Mouse (Mus musculus): ENCODE measurements around the gene Fam229a. TPM values are rescaled to one million over a fixed set of nuclear protein-coding genes. Genes with fewer than 3 reads are reported as not detected.
A peak's percentile ranks its signal among the peaks of the same experiment; 100 is the strongest.

The Fam229a gene
- polyA plus RNA-seq, 1 experiment from 2014 or later: not detected

- ATAC-seq (replicated peaks; ENCODE audit: low FRiP score) (no peak), DNase-seq (ENCODE audit: low spot score) (peak; percentile 62)
- Histone ChIP-seq H3K4me3 (ENCODE audit: low read depth, low read length) (no peak overlapping the region), H3K27me3 (ENCODE audit: control insufficient read depth, insufficient read depth, low read length) (no peaks in the 10 kb centered on the region; the same call in 1 of the 2 replicates), H3K4me2 (ENCODE audit: low read depth, low read length, severe bottlenecking) (no peak overlapping the region), H3K9me3 (ENCODE audit: control insufficient read depth, low read length) (no peaks in the 10 kb centered on the region), H3K27ac (ENCODE audit: low read depth, low read length) (no peak overlapping the region), H3K9ac (ENCODE audit: low read length) (peak overlapping the region; percentile 20; the same call in 1 of the 2 replicates), H3K36me3 (ENCODE audit: control insufficient read depth, insufficient read depth, low read length) (0 out of 2 replicates have a peak, but pooled peaks cover 3% of the 10 kb centered on the region), H3K4me1 (replicated peaks; ENCODE audit: control insufficient read depth, insufficient read depth, low read length) (peaks cover 19% of the 10 kb centered on the region)
- 16% methylated on average over 6 of the region's 6 CpGs for WGBS
Observed at GRCm38 (mm10) chr4:129511413-129512096, 20.6 kb downstream of the Fam229a start.

- Histone ChIP-seq H3K4me1 (replicated peaks; ENCODE audit: control insufficient read depth, insufficient read depth, low read length) (peaks cover 21% of the 10 kb centered on the region), H3K27ac (ENCODE audit: low read depth, low read length) (peak within 1 kb of the TSS; percentile 96), H3K27me3 (ENCODE audit: control insufficient read depth, insufficient read depth, low read length) (no peaks in the 10 kb centered on the region; the same call in 1 of the 2 replicates), H3K36me3 (ENCODE audit: control insufficient read depth, insufficient read depth, low read length) (peaks cover 3% of the 10 kb centered on the region; the same call in 1 of the 2 replicates), H3K4me2 (ENCODE audit: low read depth, low read length, severe bottlenecking) (peak within 1 kb of the TSS; percentile 75), H3K4me3 (ENCODE audit: low read depth, low read length) (peak within 1 kb of the TSS; percentile 100), H3K9me3 (ENCODE audit: control insufficient read depth, low read length) (no peaks in the 10 kb centered on the region), H3K9ac (ENCODE audit: low read length) (peak within 1 kb of the TSS; percentile 100)
- WGBS: 5% methylated on average over 45 of the region's 47 CpGs
- peak; percentile 90 for ATAC-seq (replicated peaks; ENCODE audit: low FRiP score)
- DNase-seq (ENCODE audit: low spot score): peak; percentile 97
Observed at GRCm38 (mm10) chr4:129513086-129513767, 22.2 kb downstream of the Fam229a start, which contains the start of gene Marcksl1. Marcksl1 (plus strand) TSS chr4:129513581.

GRCm38 (mm10) chr4:129513891-129514290 is 22.9 kb downstream of the Fam229a start:
- ATAC-seq (replicated peaks; ENCODE audit: low FRiP score) (peak; percentile 47), DNase-seq (ENCODE audit: low spot score) (no peak)
- peak overlapping the region; percentile 96 for H3K27ac ChIP-seq (ENCODE audit: low read depth, low read length)
- H3K27me3 ChIP-seq (ENCODE audit: control insufficient read depth, insufficient read depth, low read length): no peaks in the 10 kb centered on the region; the same call in 1 of the 2 replicates
- peak overlapping the region; percentile 100 for H3K9ac ChIP-seq (ENCODE audit: low read length)
- H3K9me3 ChIP-seq (ENCODE audit: control insufficient read depth, low read length): no peaks in the 10 kb centered on the region
- peak overlapping the region; percentile 100 for H3K4me3 ChIP-seq (ENCODE audit: low read depth, low read length)
- peaks cover 6% of the 10 kb centered on the region; the same call in 1 of the 2 replicates for H3K36me3 ChIP-seq (ENCODE audit: control insufficient read depth, insufficient read depth, low read length)
- peak overlapping the region; percentile 75 for H3K4me2 ChIP-seq (ENCODE audit: low read depth, low read length, severe bottlenecking)
- H3K4me1 ChIP-seq (replicated peaks; ENCODE audit: control insufficient read depth, insufficient read depth, low read length): peaks cover 21% of the 10 kb centered on the region
- WGBS: 0% methylated on average over 8 of the region's 57 CpGs

- H3K4me2 ChIP-seq (ENCODE audit: low read depth, low read length, severe bottlenecking): peak overlapping the region; percentile 75
- ATAC-seq (replicated peaks; ENCODE audit: low FRiP score): peak; percentile 48
- H3K36me3 ChIP-seq (ENCODE audit: control insufficient read depth, insufficient read depth, low read length): peaks cover 6% of the 10 kb centered on the region; the same call in 1 of the 2 replicates
- no peaks in the 10 kb centered on the region; the same call in 1 of the 2 replicates for H3K27me3 ChIP-seq (ENCODE audit: control insufficient read depth, insufficient read depth, low read length)
- WGBS: under 1% methylated on average over 33 of the region's 35 CpGs
- H3K9ac ChIP-seq (ENCODE audit: low read length): peak overlapping the region; percentile 100
- H3K9me3 ChIP-seq (ENCODE audit: control insufficient read depth, low read length): no peaks in the 10 kb centered on the region
- peaks cover 21% of the 10 kb centered on the region for H3K4me1 ChIP-seq (replicated peaks; ENCODE audit: control insufficient read depth, insufficient read depth, low read length)
- peak overlapping the region; percentile 96 for H3K27ac ChIP-seq (ENCODE audit: low read depth, low read length)
- DNase-seq (ENCODE audit: low spot score): peak; percentile 89
- peak overlapping the region; percentile 100 for H3K4me3 ChIP-seq (ENCODE audit: low read depth, low read length)
Observed at GRCm38 (mm10) chr4:129514300-129514898, 23.4 kb downstream of the Fam229a start.

- Histone ChIP-seq H3K9ac (ENCODE audit: low read length) (no peak overlapping the region), H3K27me3 (ENCODE audit: control insufficient read depth, insufficient read depth, low read length) (no peaks in the 10 kb centered on the region), H3K9me3 (ENCODE audit: control insufficient read depth, low read length) (no peaks in the 10 kb centered on the region), H3K36me3 (ENCODE audit: control insufficient read depth, insufficient read depth, low read length) (peaks cover 10% of the 10 kb centered on the region; the same call in 1 of the 2 replicates), H3K4me3 (ENCODE audit: low read depth, low read length) (no peak overlapping the region), H3K4me1 (replicated peaks; ENCODE audit: control insufficient read depth, insufficient read depth, low read length) (peaks cover 10% of the 10 kb centered on the region), H3K4me2 (ENCODE audit: low read depth, low read length, severe bottlenecking) (no peak overlapping the region), H3K27ac (ENCODE audit: low read depth, low read length) (peak overlapping the region; percentile 12; the same call in 1 of the 2 replicates)
- no peak for DNase-seq (ENCODE audit: low spot score)
- ATAC-seq (replicated peaks; ENCODE audit: low FRiP score): no peak
- WGBS: 57% methylated on average over 2 of the region's 2 CpGs
Observed at GRCm38 (mm10) chr4:129516925-129517324, 25.9 kb downstream of the Fam229a start.

GRCm38 (mm10) chr4:129518519-129518918 is 27.5 kb downstream of the Fam229a start:
- peaks cover 16% of the 10 kb centered on the region for H3K36me3 ChIP-seq (ENCODE audit: control insufficient read depth, insufficient read depth, low read length)
- WGBS: 98% methylated on average over 8 of the region's 8 CpGs
- H3K27me3 ChIP-seq (ENCODE audit: control insufficient read depth, insufficient read depth, low read length): no peaks in the 10 kb centered on the region
- no peak for ATAC-seq (replicated peaks; ENCODE audit: low FRiP score)
- H3K9me3 ChIP-seq (ENCODE audit: control insufficient read depth, low read length): no peaks in the 10 kb centered on the region
- H3K4me1 ChIP-seq (replicated peaks; ENCODE audit: control insufficient read depth, insufficient read depth, low read length): 0 out of 2 replicates have a peak, but pooled peaks cover 5% of the 10 kb centered on the region
- no peak overlapping the region for H3K9ac ChIP-seq (ENCODE audit: low read length)
- no peak overlapping the region for H3K4me2 ChIP-seq (ENCODE audit: low read depth, low read length, severe bottlenecking)
- H3K27ac ChIP-seq (ENCODE audit: low read depth, low read length): no peak overlapping the region
- no peak overlapping the region for H3K4me3 ChIP-seq (ENCODE audit: low read depth, low read length)
- DNase-seq (ENCODE audit: low spot score): no peak

GRCm38 (mm10) chr4:129525338-129525737 is 34.3 kb downstream of the Fam229a start:
- WGBS: 90% methylated on average over 5 of the region's 5 CpGs
- no peak overlapping the region for H3K4me2 ChIP-seq (ENCODE audit: low read depth, low read length, severe bottlenecking)
- H3K4me1 ChIP-seq (replicated peaks; ENCODE audit: control insufficient read depth, insufficient read depth, low read length): no peaks in the 10 kb centered on the region
- H3K9me3 ChIP-seq (ENCODE audit: control insufficient read depth, low read length): no peaks in the 10 kb centered on the region
- no peak overlapping the region for H3K9ac ChIP-seq (ENCODE audit: low read length)
- no peaks in the 10 kb centered on the region for H3K27me3 ChIP-seq (ENCODE audit: control insufficient read depth, insufficient read depth, low read length)
- no peak overlapping the region for H3K4me3 ChIP-seq (ENCODE audit: low read depth, low read length)
- ATAC-seq (replicated peaks; ENCODE audit: low FRiP score): no peak
- H3K36me3 ChIP-seq (ENCODE audit: control insufficient read depth, insufficient read depth, low read length): peaks cover 14% of the 10 kb centered on the region
- no peak for DNase-seq (ENCODE audit: low spot score)
- H3K27ac ChIP-seq (ENCODE audit: low read depth, low read length): no peak overlapping the region

GRCm38 (mm10) chr4:129525889-129526288 is 34.9 kb downstream of the Fam229a start:
- no peaks in the 10 kb centered on the region for H3K9me3 ChIP-seq (ENCODE audit: control insufficient read depth, low read length)
- ATAC-seq (replicated peaks; ENCODE audit: low FRiP score): no peak
- no peak overlapping the region for H3K9ac ChIP-seq (ENCODE audit: low read length)
- WGBS: 97% methylated on average over 3 of the region's 3 CpGs
- peaks cover 14% of the 10 kb centered on the region for H3K36me3 ChIP-seq (ENCODE audit: control insufficient read depth, insufficient read depth, low read length)
- no peak overlapping the region for H3K27ac ChIP-seq (ENCODE audit: low read depth, low read length)
- DNase-seq (ENCODE audit: low spot score): no peak
- no peaks in the 10 kb centered on the region for H3K27me3 ChIP-seq (ENCODE audit: control insufficient read depth, insufficient read depth, low read length)
- no peak overlapping the region for H3K4me3 ChIP-seq (ENCODE audit: low read depth, low read length)
- H3K4me2 ChIP-seq (ENCODE audit: low read depth, low read length, severe bottlenecking): no peak overlapping the region
- H3K4me1 ChIP-seq (replicated peaks; ENCODE audit: control insufficient read depth, insufficient read depth, low read length): no peaks in the 10 kb centered on the region
